Mouse (Mus musculus): ENCODE measurements around the gene Duox2. TPM values are rescaled to one million over a fixed set of nuclear protein-coding genes. Genes with fewer than 3 reads are reported as not detected.

The Duox2 gene
- polyA plus RNA-seq, 1 experiment from 2014 or later, result not detected

DNA sequence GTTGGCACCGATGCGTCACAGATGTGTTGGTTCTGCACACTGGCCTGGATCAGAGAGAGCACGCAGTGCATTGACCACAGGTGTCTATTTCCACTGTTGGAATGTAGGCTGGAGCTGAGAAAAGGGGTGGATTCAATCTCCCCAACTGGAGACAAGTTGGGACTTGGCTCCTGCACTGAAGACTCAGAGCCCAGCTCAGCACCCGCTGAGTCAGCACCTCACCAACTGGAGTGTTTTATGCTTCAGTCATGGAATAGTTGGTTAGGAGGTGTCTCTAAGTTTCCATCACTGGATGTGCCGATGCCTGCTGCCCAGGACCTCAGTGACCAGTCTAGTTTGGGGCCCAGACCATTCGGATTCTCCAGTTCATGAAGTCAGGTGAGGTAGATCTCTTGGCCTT lies 67.9 kb downstream of the Duox2 start:
- H3K4me1 ChIP-seq (replicated peaks), result peaks cover 19% of the 10 kb centered on the region
- no peaks in the 10 kb centered on the region for H3K9me3 ChIP-seq
- no peak overlapping the region for H3K4me3 ChIP-seq
- 87% methylated on average over 6 of the region's 6 CpGs for WGBS
- H3K36me3 ChIP-seq, result no peaks in the 10 kb centered on the region
- DNase-seq (ENCODE audit: low spot score), result no peak
- H3K27ac ChIP-seq, result no peak overlapping the region
- H3K27me3 ChIP-seq (ENCODE audit: insufficient read depth, poor library complexity, severe bottlenecking), result no peaks in the 10 kb centered on the region

Other genes with a start within 250 kb of the Duox2 start
- gene Spg11, start 180.1 kb downstream of the Duox2 start, polyA plus RNA-seq (2016; fragmentation: Nextera tagmentation; extraction: Ambion mirVana), result 11.2 and 11.5 TPM in 2 replicates
- 117 TPM in 2 replicates for gene B2m, start 150.8 kb downstream of the Duox2 start, polyA plus RNA-seq (2016; fragmentation: Nextera tagmentation; extraction: Ambion mirVana)
- 0.09 TPM in 1 of 2 replicates, not detected in the other for gene Trim69, start 137.7 kb downstream of the Duox2 start, polyA plus RNA-seq (2016; fragmentation: Nextera tagmentation; extraction: Ambion mirVana)
- not detected in 2 replicates for gene Patl2, start 112.3 kb downstream of the Duox2 start, polyA plus RNA-seq (2016; fragmentation: Nextera tagmentation; extraction: Ambion mirVana)
- not detected in 2 replicates for gene Terb2, start 112.2 kb downstream of the Duox2 start, polyA plus RNA-seq (2016; fragmentation: Nextera tagmentation; extraction: Ambion mirVana)
- 28.2 and 38.3 TPM in 2 replicates for gene Sord, start 63.7 kb downstream of the Duox2 start, polyA plus RNA-seq (2016; fragmentation: Nextera tagmentation; extraction: Ambion mirVana)
- gene Duoxa2, start 451 bp upstream of the Duox2 start, polyA plus RNA-seq (2016; fragmentation: Nextera tagmentation; extraction: Ambion mirVana), result not detected in 2 replicates
- gene Duoxa1, start 15.3 kb upstream of the Duox2 start, polyA plus RNA-seq (2016; fragmentation: Nextera tagmentation; extraction: Ambion mirVana), result not detected in 2 replicates
- 0.04 TPM in 1 of 2 replicates, not detected in the other for gene Duox1, start 17.2 kb upstream of the Duox2 start, polyA plus RNA-seq (2016; fragmentation: Nextera tagmentation; extraction: Ambion mirVana)
- gene Shf, start 70.7 kb upstream of the Duox2 start, polyA plus RNA-seq (2016; fragmentation: Nextera tagmentation; extraction: Ambion mirVana), result 8.8 and 9.6 TPM in 2 replicates
- gene Slc28a2, start 128.0 kb upstream of the Duox2 start, polyA plus RNA-seq (2016; fragmentation: Nextera tagmentation; extraction: Ambion mirVana), result not detected in 2 replicates
- gene Gm14085, start 186.5 kb upstream of the Duox2 start, polyA plus RNA-seq (2016; fragmentation: Nextera tagmentation; extraction: Ambion mirVana), result not detected in 2 replicates